ENCODE assay signal across 8 mouse cellular contexts in the genomic region with DNA sequence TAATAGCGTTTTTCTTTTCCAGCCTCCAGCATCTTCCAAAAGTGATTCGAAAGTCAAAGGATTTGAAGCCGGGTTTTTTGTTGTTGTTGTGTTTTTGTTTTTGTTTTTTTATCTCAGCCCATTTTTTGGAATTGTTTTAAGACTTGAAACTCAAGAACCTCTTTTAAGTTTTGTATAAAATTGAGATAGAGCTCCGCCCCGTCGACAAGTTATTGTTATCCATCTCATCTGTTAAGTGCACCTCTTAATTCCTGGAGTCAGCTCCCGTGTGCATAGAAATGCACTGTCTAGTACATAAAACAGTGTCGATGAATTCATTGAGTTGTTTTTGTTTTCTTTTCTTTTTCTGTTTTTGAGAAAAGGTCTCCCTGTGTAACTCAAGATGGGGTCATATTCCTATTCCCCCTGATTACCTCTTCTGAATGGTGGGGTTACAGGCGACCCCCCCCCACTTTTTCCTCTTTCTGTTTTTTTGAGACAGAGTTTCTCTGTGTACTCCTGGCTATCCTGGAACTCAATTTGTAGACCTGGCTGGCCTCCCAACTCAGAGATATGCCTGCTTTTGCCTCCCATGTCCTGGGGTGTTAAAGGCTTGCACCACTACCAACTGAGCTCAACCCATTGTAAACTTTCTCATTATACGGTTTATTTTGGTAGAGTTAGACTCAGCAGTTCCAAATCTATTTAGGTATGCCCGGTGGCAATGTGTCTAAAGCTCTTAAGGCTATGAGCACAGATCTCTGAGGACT. TPM values are rescaled to one million over a fixed set of nuclear protein-coding genes. Genes with fewer than 3 reads are reported as not detected.
DNase-seq lines count a peak whose midpoint lies in the region; ATAC-seq and TF ChIP-seq lines count a peak whose summit lies in the region.

No protein-coding gene starts in this region.

- no peaks in the 10 kb centered on the region for H3K9me3 ChIP-seq in lung, embryonic 16.5 days (ENCODE audit: control insufficient read depth, low read length)
- H3K9me3 ChIP-seq in heart, embryonic 14.5 days (ENCODE audit: control insufficient read depth, low read length): no peaks in the 10 kb centered on the region
- no peaks in the 10 kb centered on the region for H3K9me3 ChIP-seq in liver, embryonic 13.5 days (replicated peaks)

- no peaks in the 10 kb centered on the region for H3K36me3 ChIP-seq in lung, embryonic 16.5 days (ENCODE audit: control insufficient read depth, insufficient read depth, low read length)
- H3K36me3 ChIP-seq in heart, embryonic 14.5 days (ENCODE audit: control insufficient read depth, insufficient read depth, low read length): no peaks in the 10 kb centered on the region
- no peaks in the 10 kb centered on the region for H3K36me3 ChIP-seq in liver, embryonic 13.5 days

- H3K9ac ChIP-seq in lung, embryonic 16.5 days (ENCODE audit: low read length): peak overlapping the region; percentile 82
- H3K9ac ChIP-seq in heart, embryonic 14.5 days (ENCODE audit: low read length): peak overlapping the region; percentile 83
- peak overlapping the region; percentile 89 for H3K9ac ChIP-seq in liver, embryonic 13.5 days

- no peak for TF ChIP-seq CTCF in cerebellum, adult 2 months (IDR thresholded peaks at IDR 0.05; ENCODE audit: borderline replicate concordance, insufficient read depth, low read depth, low read length)

- peak overlapping the region; percentile 89 for H3K27ac ChIP-seq in lung, embryonic 16.5 days (ENCODE audit: low read length)
- peak overlapping the region; percentile 86; the same call in 1 of the 2 replicates for H3K27ac ChIP-seq in cerebellum, adult 2 months (ENCODE audit: insufficient read depth, low read length)
- H3K27ac ChIP-seq in heart, embryonic 14.5 days (replicated peaks in 1 of 2; ENCODE audit: control insufficient read depth in 1 of 2, insufficient read depth in 1 of 2, low read depth in 2 of 2, low read length in 2 of 2): peak overlapping the region; percentile 49 to 87
- peak overlapping the region; percentile 97 for H3K27ac ChIP-seq in liver, embryonic 13.5 days

- peaks cover 6% of the 10 kb centered on the region for H3K4me1 ChIP-seq in lung, embryonic 16.5 days (replicated peaks; ENCODE audit: control insufficient read depth, insufficient read depth, low read length)
- peaks cover 6% of the 10 kb centered on the region; the same call in 1 of the 2 replicates for H3K4me1 ChIP-seq in cerebellum, adult 2 months (ENCODE audit: control insufficient read depth, insufficient read depth, low read length)
- peaks cover 2 to 9% of the 10 kb centered on the region in 2 experiments; a peak in 3 of 4 replicates for H3K4me1 ChIP-seq in heart, embryonic 14.5 days (ENCODE audit: control insufficient read depth in 2 of 2, insufficient read depth in 2 of 2, low read length in 2 of 2)
- H3K4me1 ChIP-seq in liver, embryonic 13.5 days (replicated peaks): peaks cover 52% of the 10 kb centered on the region

- peak overlapping the region; percentile 52 for H3K4me2 ChIP-seq in lung, embryonic 16.5 days (ENCODE audit: low read depth, low read length)
- peak overlapping the region; percentile 75 for H3K4me2 ChIP-seq in heart, embryonic 14.5 days (ENCODE audit: low read length)
- peak overlapping the region; percentile 77 for H3K4me2 ChIP-seq in liver, embryonic 13.5 days

- no peak for TF ChIP-seq POLR2A in cerebellum, adult 2 months (IDR thresholded peaks at IDR 0.05; ENCODE audit: borderline replicate concordance, insufficient read depth, low read length)

- DNase-seq in lung, postnatal 36 days: no peak
- peak in 1 of 2 experiments; percentile 26 for DNase-seq in cerebellum, adult 2 months
- DNase-seq in liver, embryonic 13.5 days: no peak
- DNase-seq in right cerebral cortex, postnatal 10 days (ENCODE audit: low spot score in 2 of 2): no peak
- no peak for DNase-seq in adrenal gland, postnatal 4 days (ENCODE audit: low spot score in 2 of 2)
- DNase-seq in layer of hippocampus, postnatal 10 days (ENCODE audit: low spot score in 2 of 2): no peak

- H3K4me3 ChIP-seq in lung, embryonic 16.5 days (ENCODE audit: low read length): peak overlapping the region; percentile 93
- peak overlapping the region; percentile 92 for H3K4me3 ChIP-seq in cerebellum, adult 2 months (replicated peaks; ENCODE audit: insufficient read depth, low read depth, low read length)
- H3K4me3 ChIP-seq in heart, embryonic 14.5 days (ENCODE audit: control insufficient read depth in 1 of 2, insufficient read depth in 1 of 2, low read depth in 1 of 2, low read length in 2 of 2): peak overlapping the region; percentile 65 to 82
- peak overlapping the region; percentile 78 for H3K4me3 ChIP-seq in liver, embryonic 13.5 days (replicated peaks)

- no peaks in the 10 kb centered on the region for H3K27me3 ChIP-seq in lung, embryonic 16.5 days (ENCODE audit: control insufficient read depth, insufficient read depth, low read depth, low read length)
- no peaks in the 10 kb centered on the region for H3K27me3 ChIP-seq in cerebellum, adult 2 months (ENCODE audit: control insufficient read depth, insufficient read depth, low read length)
- H3K27me3 ChIP-seq in heart, embryonic 14.5 days (ENCODE audit: control insufficient read depth, insufficient read depth, low read length): no peaks in the 10 kb centered on the region
- no peaks in the 10 kb centered on the region for H3K27me3 ChIP-seq in liver, embryonic 13.5 days

- no peak for ATAC-seq in lung, embryonic 16.5 days (ENCODE audit: low read depth)
- no peak for ATAC-seq in heart, embryonic 14.5 days (ENCODE audit: insufficient number of reproducible peaks, insufficient read depth, low FRiP score, low read depth)
- no peak for ATAC-seq in liver, embryonic 13.5 days (ENCODE audit: low read depth)

- WGBS in lung, embryonic 16.5 days: 11% methylated on average over 11 of the region's 11 CpGs
- WGBS in cerebellum, adult 2 months: 2% methylated on average over 11 of the region's 11 CpGs
- 13% methylated on average over 11 of the region's 11 CpGs for WGBS in heart, embryonic 14.5 days
- WGBS in liver, embryonic 13.5 days (ENCODE audit: insufficient replicate concordance): 9% methylated on average over 11 of the region's 11 CpGs

RNA-seq across cellular contexts. Expression of a gene that starts 28.2 kb away (rescaled TPM):
- polyA plus RNA-seq in lung, embryonic 16.5 days (2015; fragmentation: Nextera tagmentation; extraction: Ambion mirVana): 25.9 and 28.5 TPM in 2 replicates
- 25.4 and 26.7 TPM in 2 replicates for polyA plus RNA-seq in cerebellum, adult 2 months (2012; rRNA removed)
- 22.2 and 23.8 TPM in 2 replicates for polyA plus RNA-seq in heart, embryonic 14.5 days (2014; fragmentation: Nextera tagmentation; extraction: Ambion mirVana)
- polyA plus RNA-seq in liver, embryonic 13.5 days (2015; fragmentation: Nextera tagmentation; extraction: Ambion mirVana): 18.2 and 20.9 TPM in 2 replicates
- total RNA-seq in adrenal gland, postnatal 4 days (2021): 10 to 100 TPM; 32.6 to 33.9 TPM
- total RNA-seq in layer of hippocampus, postnatal 10 days (2021): 10 to 100 TPM; 49.3 to 53.4 TPM

RNA-seq across cellular contexts. Expression of a gene that starts 38.7 kb away (rescaled TPM):
- 20.9 and 23.9 TPM in 2 replicates for polyA plus RNA-seq in lung, embryonic 16.5 days (2015; fragmentation: Nextera tagmentation; extraction: Ambion mirVana)
- 7.3 and 7.5 TPM in 2 replicates for polyA plus RNA-seq in cerebellum, adult 2 months (2012; rRNA removed)
- 19.7 and 21.1 TPM in 2 replicates for polyA plus RNA-seq in heart, embryonic 14.5 days (2014; fragmentation: Nextera tagmentation; extraction: Ambion mirVana)
- 20.0 and 24.3 TPM in 2 replicates for polyA plus RNA-seq in liver, embryonic 13.5 days (2015; fragmentation: Nextera tagmentation; extraction: Ambion mirVana)
- total RNA-seq in adrenal gland, postnatal 4 days (2021): 10 to 100 TPM; 17.4 to 17.8 TPM
- total RNA-seq in layer of hippocampus, postnatal 10 days (2021): 10 to 100 TPM; 10.3 to 10.9 TPM

RNA-seq across cellular contexts. Expression of a gene that starts 46.8 kb away (rescaled TPM):
- 207 and 226 TPM in 2 replicates for polyA plus RNA-seq in lung, embryonic 16.5 days (2015; fragmentation: Nextera tagmentation; extraction: Ambion mirVana)
- polyA plus RNA-seq in cerebellum, adult 2 months (2012; rRNA removed): 122 and 134 TPM in 2 replicates
- 149 and 151 TPM in 2 replicates for polyA plus RNA-seq in heart, embryonic 14.5 days (2014; fragmentation: Nextera tagmentation; extraction: Ambion mirVana)
- polyA plus RNA-seq in liver, embryonic 13.5 days (2015; fragmentation: Nextera tagmentation; extraction: Ambion mirVana): 126 and 153 TPM in 2 replicates
- total RNA-seq in adrenal gland, postnatal 4 days (2021): 100 to 1,000 TPM; 104 to 109 TPM
- 100 to 1,000 TPM; 122 to 132 TPM for total RNA-seq in layer of hippocampus, postnatal 10 days (2021)
